Mouse (Mus musculus) liver, adult 2 months (tissue): ENCODE data around the gene Hsd17b14.

ENCODE experiments used
- CTCF ChIP-seq: fragments of 200-500 bp; IDR thresholded peaks from 2 replicates; pipeline ENCODE4 v1.5.1; 2011; ENCODE audit warnings: low read depth, low read length, control low read depth
- POLR2A ChIP-seq: fragments of 200-500 bp; IDR thresholded peaks from 2 replicates; pipeline ENCODE4 v1.6.1; 2011; ENCODE audit warnings: low read length, control low read depth; ENCODE audit not compliant: insufficient read depth; ENCODE audit errors: extremely low read depth

GRCm38 (mm10) chr7:45553990-45554389, 703 bp upstream of the Hsd17b14 start:
- no peak for TF ChIP-seq CTCF
- no peak for TF ChIP-seq POLR2A
